Mouse (Mus musculus) Muller cell, postnatal 12 days (primary cell): ENCODE measurements around the gene Shroom4.
A peak's percentile ranks its signal among the peaks of the same experiment; 100 is the strongest.
"Not testable (repeated sequence)": the region's sequence is repeated elsewhere in the genome, so short reads cannot be mapped to it uniquely, and the experiment has no call there.

Experiments used
- DNase-seq: peaks from one replicate; pipeline ENCODE4 v3.0.0-alpha.2; 2015; ENCODE audit errors: inconsistent ontology term

The Shroom4 gene

GRCm38 (mm10) chrX:6399626-6400397 lies at the start of gene Shroom4:
TSS of gene Shroom4 (plus strand) at chrX:6399854.
- peak; percentile 94 for DNase-seq

GRCm38 (mm10) chrX:6356876-6357275 lies 42.8 kb upstream of the Shroom4 start:
- DNase-seq, result no peak

DNA sequence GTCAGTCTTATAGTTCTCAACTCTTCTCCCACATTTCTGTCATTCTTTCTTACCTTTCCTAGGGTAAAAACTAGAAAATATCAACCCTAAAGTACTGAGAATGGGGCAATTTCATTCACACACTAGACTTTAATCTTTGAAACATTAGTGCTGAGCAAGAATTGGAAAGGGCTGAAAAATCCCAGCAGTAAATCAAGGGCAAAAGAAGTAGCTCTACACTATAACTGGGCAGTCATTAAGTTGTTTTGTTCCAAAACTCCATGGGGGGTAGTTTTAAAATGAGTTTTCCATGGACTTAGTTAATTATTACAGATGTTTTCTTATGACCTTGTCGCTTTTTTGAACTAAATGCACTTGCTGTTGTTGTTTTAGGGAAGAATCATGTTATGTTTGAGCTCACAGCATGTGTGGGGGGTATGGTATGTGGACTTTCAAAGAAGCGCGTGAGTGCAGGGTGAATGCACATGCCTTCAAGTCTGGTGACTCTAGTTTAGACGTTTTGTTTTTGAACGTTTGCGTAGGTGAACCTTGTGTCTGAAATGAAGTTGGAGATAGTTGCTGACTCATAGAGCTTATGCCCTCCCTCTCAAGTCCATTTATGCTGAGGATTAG lies 42.0 kb upstream of the Shroom4 start:
- no peak for DNase-seq

- no peak for DNase-seq
These were observed 30.8 kb upstream of the Shroom4 start for GRCm38 (mm10) chrX:6368822-6369221.

DNA sequence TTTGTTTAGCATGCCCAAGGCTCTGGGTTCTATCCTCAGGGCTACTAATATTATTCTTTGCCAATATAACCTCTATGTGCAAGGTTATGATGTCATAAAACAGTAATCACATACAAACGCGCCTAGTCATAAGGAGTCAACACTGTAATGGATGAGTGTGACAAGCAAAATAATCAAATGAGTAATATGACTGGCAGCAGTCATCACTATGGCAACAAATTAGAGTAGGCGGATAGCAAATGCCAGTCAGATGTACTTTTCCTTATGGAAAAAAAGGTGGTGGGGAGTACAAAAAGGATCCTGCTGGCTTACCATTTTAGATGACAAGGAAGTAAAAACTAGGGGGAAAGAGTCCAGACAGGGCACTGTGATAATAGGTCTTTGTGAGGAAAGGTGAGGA lies 28.9 kb upstream of the Shroom4 start:
- DNase-seq, result no peak

- no peak for DNase-seq
These were observed 5.8 kb upstream of the Shroom4 start for GRCm38 (mm10) chrX:6393861-6394260.

DNA sequence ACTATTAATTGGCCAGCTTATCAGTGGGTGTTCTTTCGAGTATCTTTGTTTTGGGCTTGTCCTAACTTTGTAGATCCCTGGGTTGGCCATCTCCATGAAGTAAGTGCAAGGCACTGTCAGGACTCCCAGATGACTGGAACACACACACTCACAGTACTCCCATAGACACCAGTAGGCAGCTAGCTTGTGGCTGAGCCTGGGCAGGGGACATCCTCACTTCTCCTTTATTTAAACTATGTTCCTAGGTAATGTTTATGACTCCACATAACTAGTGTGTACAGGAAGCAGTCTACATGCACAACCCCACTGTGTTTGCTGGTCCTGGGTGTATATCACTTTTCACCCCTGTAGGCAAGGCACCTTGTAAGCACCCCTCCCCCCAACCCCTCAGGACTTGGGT lies 461 bp upstream of the Shroom4 start:
- DNase-seq, result no peak

DNA sequence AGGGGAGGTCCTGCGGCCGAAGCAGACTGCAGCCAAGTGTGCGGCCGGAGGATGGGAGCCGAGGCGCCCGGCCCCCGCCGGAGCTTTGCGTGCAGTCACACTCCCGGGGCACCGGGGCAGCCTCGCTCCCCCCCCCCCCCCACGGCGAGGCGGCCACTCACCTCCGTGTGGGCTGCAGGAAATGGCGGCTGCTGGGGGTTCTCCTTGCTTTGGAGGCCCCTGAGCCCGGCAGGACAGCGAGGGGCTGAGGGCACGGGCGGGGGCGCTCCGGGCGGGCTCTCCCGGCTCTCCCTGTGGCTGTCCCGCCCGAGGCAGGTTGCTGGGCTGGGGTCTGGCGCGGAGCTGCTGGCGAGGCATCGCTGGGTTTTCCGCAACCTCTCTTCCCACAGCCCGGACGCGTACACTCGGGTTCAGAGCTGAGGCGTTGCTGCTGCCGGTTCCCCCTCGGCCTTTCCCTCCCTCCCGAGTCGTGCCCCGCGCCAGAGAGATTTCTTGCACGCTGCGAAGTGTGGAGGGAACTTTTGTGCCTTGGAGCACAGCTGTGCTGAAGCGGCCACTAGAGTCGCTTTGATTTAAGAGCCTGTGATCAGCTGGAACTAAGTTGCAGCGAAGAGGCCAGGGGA lies 855 bp downstream of the Shroom4 start:
- DNase-seq, result peak; percentile 25

DNA sequence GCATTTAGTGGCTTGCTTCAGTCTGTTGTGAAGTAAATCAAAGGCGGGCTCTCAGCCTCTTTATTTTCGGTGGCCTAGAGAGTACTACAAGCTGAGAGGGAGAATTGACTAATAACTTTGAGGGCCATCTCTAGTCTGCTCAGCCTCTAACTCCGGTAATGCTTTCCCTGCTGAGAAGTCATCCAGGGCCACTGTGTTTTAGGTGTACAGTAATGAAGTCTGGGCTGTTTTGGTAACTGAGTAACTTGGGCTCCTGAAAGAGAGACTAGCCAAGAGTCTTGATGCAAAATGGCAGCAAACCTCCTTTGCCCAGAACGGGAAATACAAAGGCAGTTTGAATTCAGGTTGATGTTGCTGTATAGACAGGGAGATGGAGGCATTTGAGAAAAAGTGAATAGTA lies 3.3 kb downstream of the Shroom4 start:
- no peak for DNase-seq

- no peak for DNase-seq
These were observed 9.5 kb downstream of the Shroom4 start for GRCm38 (mm10) chrX:6409114-6409513.

GRCm38 (mm10) chrX:6415412-6415811 lies 15.8 kb downstream of the Shroom4 start:
- DNase-seq, result peak; percentile 68

GRCm38 (mm10) chrX:6415936-6416335 lies 16.3 kb downstream of the Shroom4 start:
- DNase-seq, result no peak

GRCm38 (mm10) chrX:6418140-6418539 lies 18.5 kb downstream of the Shroom4 start:
- DNase-seq, result no peak

GRCm38 (mm10) chrX:6435260-6435659 lies 35.6 kb downstream of the Shroom4 start:
- no peak for DNase-seq

GRCm38 (mm10) chrX:6446422-6446821 lies 46.8 kb downstream of the Shroom4 start:
- no peak for DNase-seq

DNA sequence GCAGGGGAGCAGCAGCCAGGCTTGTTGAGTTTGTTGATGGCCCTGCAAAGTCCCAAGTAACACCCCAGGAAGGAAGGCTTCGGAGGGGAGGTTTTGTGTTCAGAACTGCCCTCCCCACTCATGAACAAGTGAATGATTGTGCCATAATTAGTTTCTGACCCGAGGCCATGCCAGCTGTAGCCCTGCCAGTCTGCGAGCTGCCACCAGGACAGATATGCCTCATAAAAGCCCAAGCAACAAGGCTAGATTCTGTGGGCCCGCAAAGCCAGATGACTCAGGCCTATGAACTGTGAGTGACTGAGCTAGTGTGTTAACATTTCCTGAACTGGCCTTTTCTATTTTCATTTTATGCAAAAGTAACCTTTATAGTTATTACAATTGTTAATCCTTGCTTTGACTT lies 48.3 kb downstream of the Shroom4 start:
- peak; percentile 80 for DNase-seq

DNA sequence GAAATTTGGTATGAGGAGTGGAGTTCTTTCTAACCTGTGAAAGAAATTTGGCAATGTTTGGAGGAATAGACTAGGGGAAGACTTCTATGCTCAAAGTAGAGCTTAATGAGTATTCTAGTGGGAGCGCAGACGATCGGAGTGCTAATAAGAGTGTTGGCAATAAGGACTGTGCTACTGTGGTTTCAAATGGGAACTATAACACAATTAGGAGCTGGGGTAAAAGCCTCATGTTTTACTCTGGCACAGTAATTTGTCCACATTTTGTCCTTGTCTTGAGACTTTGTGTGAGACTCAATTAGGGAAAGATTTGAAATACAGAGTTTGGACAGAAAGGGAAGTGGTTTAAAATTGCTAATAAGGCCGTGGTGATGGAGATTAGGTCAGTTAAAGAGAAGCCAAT lies 53.6 kb downstream of the Shroom4 start:
- DNase-seq, result peak; percentile 61

- DNase-seq, result not testable (repeated sequence)
These were observed 69.6 kb downstream of the Shroom4 start for GRCm38 (mm10) chrX:6469251-6469650.

DNA sequence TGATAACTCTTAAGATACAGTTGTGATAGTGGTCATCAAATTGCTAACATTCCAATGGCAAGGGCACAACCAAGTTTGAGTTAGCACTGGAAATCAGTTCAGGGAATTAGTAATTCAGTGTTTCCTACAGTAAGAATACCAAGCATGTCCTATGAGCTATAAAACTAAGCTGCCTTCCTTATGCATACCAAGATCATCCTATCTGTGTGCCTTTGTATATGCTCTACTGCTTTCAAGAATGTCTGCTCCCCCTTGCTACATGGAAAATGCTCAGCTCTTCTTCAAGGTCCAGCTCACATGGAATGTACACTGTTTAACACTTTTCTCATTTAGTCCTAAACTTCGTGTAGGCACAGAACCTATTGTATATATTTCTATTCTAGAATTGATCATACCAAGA lies 72.9 kb downstream of the Shroom4 start:
- DNase-seq, result not testable (repeated sequence)

DNA sequence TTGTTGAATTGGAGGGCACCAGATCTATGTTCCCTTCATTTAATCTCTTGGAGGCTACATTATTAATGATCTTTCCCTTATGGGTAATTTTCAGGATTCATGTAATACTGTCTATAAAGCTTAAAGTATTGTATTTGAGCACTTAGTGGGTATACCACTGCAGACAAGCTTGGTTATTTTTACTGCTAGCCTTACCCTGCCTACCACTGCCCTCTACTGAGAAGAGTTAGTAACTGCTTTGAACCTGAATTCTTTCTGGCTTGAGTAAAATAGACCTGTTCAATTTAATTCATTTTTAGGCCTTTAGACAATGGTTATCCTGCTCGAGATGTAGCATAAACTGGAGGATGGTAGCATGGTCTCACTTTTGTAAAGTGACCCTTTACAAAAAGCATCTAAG lies 75.5 kb downstream of the Shroom4 start:
- DNase-seq, result no peak

DNA sequence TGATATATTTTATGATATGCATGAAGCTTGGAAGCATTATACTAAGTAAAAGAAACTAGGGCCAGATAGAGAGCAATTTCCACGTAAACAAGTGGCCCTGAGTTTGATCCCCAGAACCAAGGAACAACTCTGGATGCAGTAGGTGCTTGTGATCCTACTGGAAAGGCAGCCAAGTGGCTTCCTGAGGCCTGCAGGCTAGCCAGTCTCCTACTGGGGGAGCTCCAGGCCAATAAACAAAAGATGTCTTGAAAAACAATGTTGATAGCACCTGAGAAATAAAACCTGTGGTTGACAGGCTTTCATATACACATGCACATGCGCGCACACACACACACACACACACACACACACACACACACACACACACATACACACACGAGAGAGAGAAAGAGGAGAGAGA lies 82.6 kb downstream of the Shroom4 start:
- no peak for DNase-seq

DNA sequence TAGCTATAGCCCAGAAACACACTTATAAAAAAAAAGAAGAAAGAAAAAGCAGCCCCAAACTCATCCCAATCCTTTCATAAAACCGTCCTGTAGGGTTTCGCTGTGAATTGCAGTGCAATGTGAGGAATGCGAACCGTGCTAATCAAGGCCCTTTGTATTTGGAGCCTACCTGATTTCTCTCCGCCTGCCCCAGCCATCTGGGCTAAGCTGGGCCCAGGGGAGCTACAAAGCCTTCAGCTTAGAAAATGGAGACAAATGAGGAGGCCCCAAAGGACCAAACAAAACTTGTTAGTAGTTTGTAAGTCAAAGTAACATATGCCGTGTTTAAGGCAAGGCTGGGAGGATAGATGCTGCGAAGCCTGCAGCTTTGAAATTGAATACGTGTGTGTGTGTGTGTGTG lies 84.2 kb downstream of the Shroom4 start:
- no peak for DNase-seq

GRCm38 (mm10) chrX:6490433-6490832 lies 90.8 kb downstream of the Shroom4 start:
- DNase-seq, result no peak
